Mouse (Mus musculus): Measurements from ENCODE around the gene Ccn1. TPM values are rescaled to one million over a fixed set of nuclear protein-coding genes. Genes with fewer than 3 reads are reported as not detected.

Gene Ccn1
- polyA plus RNA-seq, 1 experiment from 2014 or later, result 11.3 TPM

- H3K9me3 ChIP-seq, result no peaks in the 10 kb centered on the region
- WGBS, result 93% methylated on average over 5 of the region's 5 CpGs
- no peak for ATAC-seq (ENCODE audit: low read depth)
- H3K4me3 ChIP-seq, result no peak overlapping the region
- no peak overlapping the region for H3K27ac ChIP-seq (replicated peaks)
- peaks cover 1% of the 10 kb centered on the region for H3K4me1 ChIP-seq (replicated peaks)
- no peak overlapping the region for H3K9ac ChIP-seq
- H3K4me2 ChIP-seq, result no peak overlapping the region
- peaks cover 41% of the 10 kb centered on the region for H3K36me3 ChIP-seq
- no peaks in the 10 kb centered on the region for H3K27me3 ChIP-seq
Measured at GRCm38 (mm10) chr3:145608320-145608719, 41.5 kb downstream of the Ccn1 start.

GRCm38 (mm10) chr3:145605437-145606123, 44.2 kb downstream of the Ccn1 start:
- no peak overlapping the region for H3K9ac ChIP-seq
- 91% methylated on average over 5 of the region's 5 CpGs for WGBS
- H3K36me3 ChIP-seq, result peaks cover 48% of the 10 kb centered on the region
- no peak overlapping the region for H3K4me2 ChIP-seq
- no peak overlapping the region for H3K4me3 ChIP-seq
- peaks cover 21% of the 10 kb centered on the region for H3K4me1 ChIP-seq (replicated peaks)
- ATAC-seq (ENCODE audit: low read depth), result no peak
- H3K27ac ChIP-seq (replicated peaks), result no peak overlapping the region
- no peaks in the 10 kb centered on the region for H3K27me3 ChIP-seq
- H3K9me3 ChIP-seq, result no peaks in the 10 kb centered on the region

GRCm38 (mm10) chr3:145602410-145603206, 47.2 kb downstream of the Ccn1 start:
- H3K27me3 ChIP-seq, result no peaks in the 10 kb centered on the region
- H3K36me3 ChIP-seq, result peaks cover 75% of the 10 kb centered on the region
- peak overlapping the region; percentile 77 for H3K27ac ChIP-seq (replicated peaks)

GRCm38 (mm10) chr3:145601345-145601744, 48.4 kb downstream of the Ccn1 start:
- Histone ChIP-seq H3K4me2 (no peak overlapping the region), H3K27me3 (no peaks in the 10 kb centered on the region), H3K27ac (replicated peaks) (no peak overlapping the region), H3K9ac (no peak overlapping the region), H3K9me3 (no peaks in the 10 kb centered on the region), H3K4me1 (replicated peaks) (peaks cover 21% of the 10 kb centered on the region), H3K4me3 (no peak overlapping the region), H3K36me3 (peaks cover 65% of the 10 kb centered on the region)
- 82% methylated on average over 6 of the region's 6 CpGs for WGBS
- ATAC-seq (ENCODE audit: low read depth), result no peak

More at GRCm38 (mm10) chr3:145602410-145603206, 47.2 kb downstream of the Ccn1 start:
- Histone ChIP-seq H3K9me3 (no peaks in the 10 kb centered on the region), H3K4me1 (replicated peaks) (peaks cover 21% of the 10 kb centered on the region), H3K4me3 (no peak overlapping the region), H3K4me2 (peak overlapping the region; percentile 36), H3K9ac (0 out of 2 replicates have a peak overlapping the region, but pooled peaks have one; percentile 17)
- WGBS, result 29% methylated on average over 11 of the region's 11 CpGs
- ATAC-seq (ENCODE audit: low read depth), result peak; percentile 82

- peaks cover 68% of the 10 kb centered on the region for H3K36me3 ChIP-seq
- 92% methylated on average over 6 of the region's 6 CpGs for WGBS
- H3K4me1 ChIP-seq (replicated peaks), result peaks cover 21% of the 10 kb centered on the region
- no peak overlapping the region for H3K9ac ChIP-seq
- no peak overlapping the region for H3K27ac ChIP-seq (replicated peaks)
- H3K4me3 ChIP-seq, result no peak overlapping the region
- no peak overlapping the region for H3K4me2 ChIP-seq
- ATAC-seq (ENCODE audit: low read depth), result no peak
- no peaks in the 10 kb centered on the region for H3K27me3 ChIP-seq
- no peaks in the 10 kb centered on the region for H3K9me3 ChIP-seq
Measured at GRCm38 (mm10) chr3:145600801-145601200, 49.0 kb downstream of the Ccn1 start.

GRCm38 (mm10) chr3:145599059-145599458, 50.7 kb downstream of the Ccn1 start:
- Histone ChIP-seq H3K4me2 (no peak overlapping the region), H3K27ac (replicated peaks) (no peak overlapping the region), H3K36me3 (peaks cover 66% of the 10 kb centered on the region), H3K4me3 (no peak overlapping the region), H3K9ac (no peak overlapping the region), H3K9me3 (no peaks in the 10 kb centered on the region), H3K27me3 (no peaks in the 10 kb centered on the region), H3K4me1 (replicated peaks) (peaks cover 21% of the 10 kb centered on the region)
- 96% methylated on average over 7 of the region's 7 CpGs for WGBS
- ATAC-seq (ENCODE audit: low read depth), result no peak

Other genes with a start within 250 kb of the Ccn1 start
- 34.8 and 36.6 TPM in 2 replicates for gene Znhit6, start 73.8 kb downstream of the Ccn1 start, polyA plus RNA-seq (2015; fragmentation: Nextera tagmentation; extraction: Ambion mirVana)
- 78.4 and 83.1 TPM in 2 replicates for gene Ddah1, start 108.7 kb upstream of the Ccn1 start, polyA plus RNA-seq (2015; fragmentation: Nextera tagmentation; extraction: Ambion mirVana)